In genomic region chr11:85055561-85055960, GRCm38 (mm10) we compare ENCODE assay signal across 17 mouse cellular contexts.
"Had no signal": no experiment of that assay in that cellular context is flagged by ENCODE, and none has a peak within 500 bp of the region (broad histone marks: within the 10 kb centered on the region; RNA-seq: fewer than 3 reads in every experiment).

No protein-coding gene starts in this region.

- H3K27ac ChIP-seq: neural tube, embryonic 12.5 days; neural tube, embryonic 13.5 days; neural tube, embryonic 15.5 days; stomach, embryonic 15.5 days; stomach, postnatal 0 days had no signal

- H3K4me3 ChIP-seq: neural tube, embryonic 12.5 days; neural tube, embryonic 13.5 days; neural tube, embryonic 15.5 days; stomach, embryonic 15.5 days had no signal

- H3K27me3 ChIP-seq: neural tube, embryonic 12.5 days; neural tube, embryonic 13.5 days; neural tube, embryonic 15.5 days; stomach, embryonic 15.5 days had no signal

- H3K9me3 ChIP-seq: neural tube, embryonic 12.5 days; neural tube, embryonic 13.5 days; neural tube, embryonic 15.5 days; stomach, embryonic 15.5 days had no signal

- DNase-seq: retina, postnatal 1 day; right cerebral cortex, adult 18-20 months; right cerebral cortex, postnatal 14 days; right cerebral cortex, postnatal 25 days; right cerebral cortex, postnatal 4 days; spleen, adult 18-20 months; thymus, adult 18-20 months; thymus, adult 2 months; thymus, postnatal 14 days; thymus, postnatal 25 days; thymus, postnatal 36 days; thymus, postnatal 4 days had no signal

- H3K4me2 ChIP-seq: neural tube, embryonic 12.5 days; neural tube, embryonic 13.5 days; neural tube, embryonic 15.5 days; stomach, embryonic 15.5 days had no signal

- H3K9ac ChIP-seq: neural tube, embryonic 12.5 days; neural tube, embryonic 13.5 days; neural tube, embryonic 15.5 days; stomach, embryonic 15.5 days had no signal

- H3K36me3 ChIP-seq: stomach, embryonic 15.5 days had no signal

- H3K4me1 ChIP-seq: neural tube, embryonic 12.5 days; neural tube, embryonic 13.5 days; neural tube, embryonic 15.5 days; stomach, embryonic 15.5 days had no signal
